Mouse (Mus musculus): ENCODE measurements around the gene Jph2. TPM values are rescaled to one million over a fixed set of nuclear protein-coding genes. Genes with fewer than 3 reads are reported as not detected.
A peak's percentile ranks its signal among the peaks of the same experiment; 100 is the strongest.

Gene Jph2
- polyA plus RNA-seq, 1 experiment = 78.4 TPM

GRCm38 (mm10) chr2:163386423-163387190 is 11.2 kb downstream of the Jph2 start:
- Histone ChIP-seq H3K27me3 (ENCODE audit: control insufficient read depth, insufficient read depth, insufficient read length) (no peaks in the 10 kb centered on the region), H3K79me3 (ENCODE audit: low read depth) (peaks cover 6% of the 10 kb centered on the region), H3ac (ENCODE audit: control insufficient read depth, insufficient read length, low read depth) (peak overlapping the region; percentile 73), H3K79me2 (ENCODE audit: control insufficient read depth, insufficient read depth) (peaks cover 7% of the 10 kb centered on the region), H3K36me3 (ENCODE audit: control insufficient read depth, insufficient read depth) (no peaks in the 10 kb centered on the region), H3K4me3 (ENCODE audit: insufficient read depth, poor library complexity, severe bottlenecking) (no peak overlapping the region)
- no peak for TF ChIP-seq CTCF (IDR thresholded peaks at IDR 0.05; ENCODE audit: control insufficient read depth, insufficient read depth, insufficient read length)
- no peak for TF ChIP-seq MYOG (IDR thresholded peaks at IDR 0.05; ENCODE audit: control insufficient read depth, extremely low read depth, insufficient read length)
- TF ChIP-seq MAX (IDR thresholded peaks at IDR 0.05) = no peak
- peak; percentile 94 for TF ChIP-seq MYOD1 (IDR thresholded peaks at IDR 0.05; ENCODE audit: control insufficient read depth, insufficient read length, low read depth)
- no peak for TF ChIP-seq USF1 (IDR thresholded peaks at IDR 0.05; ENCODE audit: low read depth)
- no peak for TF ChIP-seq CEBPB (IDR thresholded peaks at IDR 0.05; ENCODE audit: low read depth)
- no peak for TF ChIP-seq FOSL1 (IDR thresholded peaks at IDR 0.05; ENCODE audit: insufficient read depth, low read length, poor library complexity, severe bottlenecking)

- Histone ChIP-seq H3K79me3 (ENCODE audit: low read depth) (peaks cover 6% of the 10 kb centered on the region), H3ac (ENCODE audit: control insufficient read depth, insufficient read length, low read depth) (no peak overlapping the region), H3K79me2 (ENCODE audit: control insufficient read depth, insufficient read depth) (peaks cover 7% of the 10 kb centered on the region), H3K4me3 (ENCODE audit: insufficient read depth, poor library complexity, severe bottlenecking) (no peak overlapping the region), H3K27me3 (ENCODE audit: control insufficient read depth, insufficient read depth, insufficient read length) (no peaks in the 10 kb centered on the region), H3K36me3 (ENCODE audit: control insufficient read depth, insufficient read depth) (no peaks in the 10 kb centered on the region)
- TF ChIP-seq CTCF (IDR thresholded peaks at IDR 0.05; ENCODE audit: control insufficient read depth, insufficient read depth, insufficient read length) (no peak), MAX (IDR thresholded peaks at IDR 0.05) (no peak), USF1 (IDR thresholded peaks at IDR 0.05; ENCODE audit: low read depth) (no peak), MYOD1 (IDR thresholded peaks at IDR 0.05; ENCODE audit: control insufficient read depth, insufficient read length, low read depth) (no peak), MYOG (IDR thresholded peaks at IDR 0.05; ENCODE audit: control insufficient read depth, extremely low read depth, insufficient read length) (no peak), FOSL1 (IDR thresholded peaks at IDR 0.05; ENCODE audit: insufficient read depth, low read length, poor library complexity, severe bottlenecking) (no peak), CEBPB (IDR thresholded peaks at IDR 0.05; ENCODE audit: low read depth) (no peak)
These were observed 12.7 kb downstream of the Jph2 start for GRCm38 (mm10) chr2:163385126-163385525.

- Histone ChIP-seq H3K27me3 (ENCODE audit: control insufficient read depth, insufficient read depth, insufficient read length) (no peaks in the 10 kb centered on the region), H3K79me2 (ENCODE audit: control insufficient read depth, insufficient read depth) (peaks cover 4% of the 10 kb centered on the region), H3K4me3 (ENCODE audit: insufficient read depth, poor library complexity, severe bottlenecking) (no peak overlapping the region), H3K36me3 (ENCODE audit: control insufficient read depth, insufficient read depth) (no peaks in the 10 kb centered on the region), H3K79me3 (ENCODE audit: low read depth) (peaks cover 3% of the 10 kb centered on the region), H3ac (ENCODE audit: control insufficient read depth, insufficient read length, low read depth) (no peak overlapping the region)
- no peak for TF ChIP-seq MYOD1 (IDR thresholded peaks at IDR 0.05; ENCODE audit: control insufficient read depth, insufficient read length, low read depth)
- TF ChIP-seq MAX (IDR thresholded peaks at IDR 0.05) = no peak
- TF ChIP-seq MYOG (IDR thresholded peaks at IDR 0.05; ENCODE audit: control insufficient read depth, extremely low read depth, insufficient read length) = no peak
- TF ChIP-seq CEBPB (IDR thresholded peaks at IDR 0.05; ENCODE audit: low read depth) = no peak
- TF ChIP-seq FOSL1 (IDR thresholded peaks at IDR 0.05; ENCODE audit: insufficient read depth, low read length, poor library complexity, severe bottlenecking) = no peak
- TF ChIP-seq USF1 (IDR thresholded peaks at IDR 0.05; ENCODE audit: low read depth) = no peak
- no peak for TF ChIP-seq CTCF (IDR thresholded peaks at IDR 0.05; ENCODE audit: control insufficient read depth, insufficient read depth, insufficient read length)
These were observed 16.5 kb downstream of the Jph2 start for GRCm38 (mm10) chr2:163381246-163381645.

- H3K79me3 ChIP-seq (ENCODE audit: low read depth) = no peaks in the 10 kb centered on the region
- no peak overlapping the region for H3ac ChIP-seq (ENCODE audit: control insufficient read depth, insufficient read length, low read depth)
- TF ChIP-seq MYOG (IDR thresholded peaks at IDR 0.05; ENCODE audit: control insufficient read depth, extremely low read depth, insufficient read length) (no peak), CEBPB (IDR thresholded peaks at IDR 0.05; ENCODE audit: low read depth) (no peak), MYOD1 (IDR thresholded peaks at IDR 0.05; ENCODE audit: control insufficient read depth, insufficient read length, low read depth) (no peak), USF1 (IDR thresholded peaks at IDR 0.05; ENCODE audit: low read depth) (no peak), MAX (IDR thresholded peaks at IDR 0.05) (no peak), FOSL1 (IDR thresholded peaks at IDR 0.05; ENCODE audit: insufficient read depth, low read length, poor library complexity, severe bottlenecking) (no peak), CTCF (IDR thresholded peaks at IDR 0.05; ENCODE audit: control insufficient read depth, insufficient read depth, insufficient read length) (no peak)
- H3K4me3 ChIP-seq (ENCODE audit: insufficient read depth, poor library complexity, severe bottlenecking) = no peak overlapping the region
- no peaks in the 10 kb centered on the region for H3K79me2 ChIP-seq (ENCODE audit: control insufficient read depth, insufficient read depth)
- no peaks in the 10 kb centered on the region for H3K36me3 ChIP-seq (ENCODE audit: control insufficient read depth, insufficient read depth)
- H3K27me3 ChIP-seq (ENCODE audit: control insufficient read depth, insufficient read depth, insufficient read length) = no peaks in the 10 kb centered on the region
These were observed 18.4 kb downstream of the Jph2 start for GRCm38 (mm10) chr2:163379366-163379765.

- Histone ChIP-seq H3K79me3 (ENCODE audit: low read depth) (no peaks in the 10 kb centered on the region), H3K4me3 (ENCODE audit: insufficient read depth, poor library complexity, severe bottlenecking) (no peak overlapping the region), H3K27me3 (ENCODE audit: control insufficient read depth, insufficient read depth, insufficient read length) (no peaks in the 10 kb centered on the region), H3K79me2 (ENCODE audit: control insufficient read depth, insufficient read depth) (no peaks in the 10 kb centered on the region), H3ac (ENCODE audit: control insufficient read depth, insufficient read length, low read depth) (no peak overlapping the region), H3K36me3 (ENCODE audit: control insufficient read depth, insufficient read depth) (no peaks in the 10 kb centered on the region)
- TF ChIP-seq CTCF (IDR thresholded peaks at IDR 0.05; ENCODE audit: control insufficient read depth, insufficient read depth, insufficient read length) = no peak
- no peak for TF ChIP-seq FOSL1 (IDR thresholded peaks at IDR 0.05; ENCODE audit: insufficient read depth, low read length, poor library complexity, severe bottlenecking)
These were observed 21.7 kb downstream of the Jph2 start for GRCm38 (mm10) chr2:163376082-163376481.

Data from C2C12 (cell line).